Mouse (Mus musculus) limb, embryonic 13.5 days (tissue): Measurements from ENCODE around the gene Gmeb2. TPM values are rescaled to one million over a fixed set of nuclear protein-coding genes. Genes with fewer than 3 reads are reported as not detected.

Source experiments
- ATAC-seq: fragments of 200-750 bp; cut with Nextera tagmentation; 2 replicates; pipeline ENCODE4 v1.8.0; 2017; ENCODE audit warnings: low read depth, moderate number of reproducible peaks, moderate TSS enrichment; ENCODE audit not compliant: low FRiP score
- H3K27ac ChIP-seq: fragments of 300-500 bp; sonication (generic); 2 replicates; pipeline ENCODE4 v1.5.1; 2015; ENCODE audit warnings: inconsistent platforms, mild to moderate bottlenecking, moderate library complexity
- H3K27me3 ChIP-seq: fragments of 300-500 bp; sonication (generic); 2 replicates; pipeline ENCODE4 v1.6.1; 2015; ENCODE audit warnings: mild to moderate bottlenecking, inconsistent platforms
- H3K36me3 ChIP-seq: fragments of 300-500 bp; sonication (generic); 2 replicates; pipeline ENCODE4 v1.6.1; 2015; ENCODE audit warnings: inconsistent platforms, mild to moderate bottlenecking, moderate library complexity
- H3K4me1 ChIP-seq: fragments of 300-500 bp; sonication (generic); 2 replicates; pipeline ENCODE4 v1.6.1; 2015; ENCODE audit warnings: inconsistent platforms
- H3K4me2 ChIP-seq: fragments of 300-500 bp; sonication (generic); replicated peaks from 2 replicates; pipeline ENCODE4 v1.6.1; 2015; ENCODE audit warnings: inconsistent platforms, mild to moderate bottlenecking, moderate library complexity
- H3K4me3 ChIP-seq: fragments of 300-500 bp; sonication (generic); 2 replicates; pipeline ENCODE4 v1.5.1; 2015; ENCODE audit warnings: moderate library complexity, mild to moderate bottlenecking, inconsistent platforms
- H3K9ac ChIP-seq: fragments of 300-500 bp; sonication (generic); 2 replicates; pipeline ENCODE4 v1.6.1; 2015; ENCODE audit warnings: mild to moderate bottlenecking, inconsistent platforms
- H3K9me3 ChIP-seq: fragments of 300-500 bp; sonication (generic); 2 replicates; pipeline ENCODE4 v1.6.1; 2016; ENCODE audit warnings: inconsistent platforms
- WGBS: fragments of 180-500 bp; shearing (Covaris S2); methylation state at CpG from one replicate; pipeline ENCODE4 v1.1.7; 2015; 5-methylcytosine and 5-hydroxymethylcytosine counted together
- polyA plus RNA-seq: library from polyadenylated mRNA; unstranded; fragments of >200 nt; fragmentation: Nextera tagmentation; extraction: Ambion mirVana; gene quantifications from 2 replicates; pipeline ENCODE4 v1.2.1, GENCODE M21; 2015

Gmeb2 gene
- polyA plus RNA-seq, 1 experiment from 2014 or later = 17.8 TPM

- H3K4me1 ChIP-seq = peaks cover 20% of the 10 kb centered on the region
- 46% methylated on average over 5 of the region's 5 CpGs for WGBS
- H3K9me3 ChIP-seq = no peaks in the 10 kb centered on the region
- peaks cover 6% of the 10 kb centered on the region for H3K27me3 ChIP-seq
- no peak overlapping the region for H3K4me3 ChIP-seq
- peak overlapping the region; percentile 22; the same call in 1 of the 2 replicates for H3K27ac ChIP-seq
- no peaks in the 10 kb centered on the region for H3K36me3 ChIP-seq
- H3K4me2 ChIP-seq = peak overlapping the region; percentile 68
- ATAC-seq = no peak
- no peak overlapping the region for H3K9ac ChIP-seq
Measured at GRCm38 (mm10) chr2:181218881-181219485, 68.9 kb downstream of the Gmeb2 start.

DNA sequence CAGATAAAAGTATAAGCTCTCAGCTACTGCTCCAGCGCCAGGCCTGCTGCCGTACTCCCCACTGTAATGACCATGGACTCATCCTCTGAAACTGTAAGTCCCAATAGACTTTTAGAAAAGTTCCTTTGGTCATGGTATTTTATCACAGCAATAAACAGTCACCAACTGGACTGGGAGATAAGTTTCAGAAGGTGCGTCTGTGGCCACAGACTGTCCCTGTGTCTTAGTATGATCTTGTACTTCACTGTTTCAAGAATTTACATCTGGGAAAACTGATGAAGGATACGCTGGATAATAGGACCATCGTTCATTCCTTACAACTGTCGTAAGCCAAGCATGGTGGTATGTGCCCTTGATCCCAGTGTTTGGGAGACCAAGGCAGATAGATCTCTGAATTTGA lies 71.8 kb downstream of the Gmeb2 start:
- 88% methylated on average over 6 of the region's 6 CpGs for WGBS
- Histone ChIP-seq H3K27ac (no peak overlapping the region), H3K27me3 (peaks cover 36% of the 10 kb centered on the region), H3K9ac (no peak overlapping the region), H3K4me1 (peaks cover 37% of the 10 kb centered on the region), H3K9me3 (no peaks in the 10 kb centered on the region), H3K4me3 (no peak overlapping the region), H3K4me2 (no peak overlapping the region), H3K36me3 (no peaks in the 10 kb centered on the region)
- no peak for ATAC-seq

- WGBS = 1% methylated on average over 17 of the region's 17 CpGs
- no peak within 1 kb of the TSS for H3K27ac ChIP-seq
- ATAC-seq = 0 out of 2 replicates have a peak, but pooled peaks have one; percentile 36
Measured at GRCm38 (mm10) chr2:181213021-181213445, 74.8 kb downstream of the Gmeb2 start, which contains the start of gene Srms. Gene Srms (minus strand): TSS chr2:181213185.

GRCm38 (mm10) chr2:181212389-181213020 lies 75.3 kb downstream of the Gmeb2 start:
- no peaks in the 10 kb centered on the region for H3K9me3 ChIP-seq
- peak overlapping the region; percentile 14; the same call in 1 of the 2 replicates for H3K9ac ChIP-seq
- WGBS = 4% methylated on average over 34 of the region's 34 CpGs
- peak overlapping the region; percentile 62 for H3K4me2 ChIP-seq
- H3K27ac ChIP-seq = no peak overlapping the region
- H3K4me3 ChIP-seq = peak overlapping the region; percentile 36
- no peaks in the 10 kb centered on the region for H3K36me3 ChIP-seq
- ATAC-seq = 0 out of 2 replicates have a peak, but pooled peaks have one; percentile 8
- peaks cover 16% of the 10 kb centered on the region for H3K4me1 ChIP-seq
- peaks cover 43% of the 10 kb centered on the region for H3K27me3 ChIP-seq

More at GRCm38 (mm10) chr2:181213021-181213445, 74.8 kb downstream of the Gmeb2 start, which contains the start of gene Srms:
- no peaks in the 10 kb centered on the region for H3K9me3 ChIP-seq
- peak within 1 kb of the TSS; percentile 62 for H3K4me2 ChIP-seq
- H3K9ac ChIP-seq = peak within 1 kb of the TSS; percentile 14
- no peaks in the 10 kb centered on the region for H3K36me3 ChIP-seq
- H3K4me3 ChIP-seq = peak within 1 kb of the TSS; percentile 36
- H3K27me3 ChIP-seq = peaks cover 43% of the 10 kb centered on the region
- peaks cover 16% of the 10 kb centered on the region for H3K4me1 ChIP-seq

- ATAC-seq = no peak
- H3K27ac ChIP-seq = no peak overlapping the region
Measured at GRCm38 (mm10) chr2:181206118-181206517, 81.7 kb downstream of the Gmeb2 start.

GRCm38 (mm10) chr2:181205678-181206077 lies 82.2 kb downstream of the Gmeb2 start:
- Histone ChIP-seq H3K9ac (no peak overlapping the region), H3K36me3 (no peaks in the 10 kb centered on the region), H3K4me3 (no peak overlapping the region), H3K9me3 (no peaks in the 10 kb centered on the region), H3K27ac (no peak overlapping the region), H3K4me2 (no peak overlapping the region), H3K27me3 (peaks cover 5% of the 10 kb centered on the region; the same call in 1 of the 2 replicates), H3K4me1 (no peaks in the 10 kb centered on the region)
- no peak for ATAC-seq
- 81% methylated on average over 5 of the region's 5 CpGs for WGBS

More at GRCm38 (mm10) chr2:181206118-181206517, 81.7 kb downstream of the Gmeb2 start:
- 75% methylated on average over 9 of the region's 9 CpGs for WGBS
- Histone ChIP-seq H3K4me2 (no peak overlapping the region), H3K4me1 (no peaks in the 10 kb centered on the region), H3K9ac (no peak overlapping the region), H3K27me3 (peaks cover 8% of the 10 kb centered on the region), H3K4me3 (no peak overlapping the region), H3K36me3 (no peaks in the 10 kb centered on the region), H3K9me3 (no peaks in the 10 kb centered on the region)

DNA sequence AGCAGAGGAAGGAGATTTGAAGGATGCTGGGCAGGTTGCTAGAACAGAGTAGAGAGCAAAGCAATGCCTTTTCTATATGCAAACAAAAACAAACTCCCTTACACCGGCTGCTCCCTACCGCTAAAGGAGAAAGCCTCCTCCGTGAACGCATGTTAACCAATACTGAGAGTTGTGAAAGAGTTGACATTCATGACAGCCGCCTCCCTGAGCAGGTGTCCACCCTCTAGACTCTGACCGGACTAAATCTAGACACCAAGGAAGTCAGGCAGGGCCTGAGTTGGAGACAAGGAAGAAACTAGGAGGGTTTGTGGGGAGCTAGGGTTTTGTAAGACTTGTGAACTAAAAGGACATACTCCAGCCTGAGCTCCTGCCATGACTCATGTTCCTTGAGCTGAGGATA lies 84.9 kb downstream of the Gmeb2 start:
- no peak overlapping the region for H3K4me2 ChIP-seq
- H3K36me3 ChIP-seq = no peaks in the 10 kb centered on the region
- H3K9me3 ChIP-seq = no peaks in the 10 kb centered on the region
- 84% methylated on average over 6 of the region's 6 CpGs for WGBS
- ATAC-seq = no peak
- no peak overlapping the region for H3K4me3 ChIP-seq
- no peak overlapping the region for H3K9ac ChIP-seq
- H3K27me3 ChIP-seq = no peaks in the 10 kb centered on the region
- no peak overlapping the region for H3K27ac ChIP-seq
- no peaks in the 10 kb centered on the region for H3K4me1 ChIP-seq

DNA sequence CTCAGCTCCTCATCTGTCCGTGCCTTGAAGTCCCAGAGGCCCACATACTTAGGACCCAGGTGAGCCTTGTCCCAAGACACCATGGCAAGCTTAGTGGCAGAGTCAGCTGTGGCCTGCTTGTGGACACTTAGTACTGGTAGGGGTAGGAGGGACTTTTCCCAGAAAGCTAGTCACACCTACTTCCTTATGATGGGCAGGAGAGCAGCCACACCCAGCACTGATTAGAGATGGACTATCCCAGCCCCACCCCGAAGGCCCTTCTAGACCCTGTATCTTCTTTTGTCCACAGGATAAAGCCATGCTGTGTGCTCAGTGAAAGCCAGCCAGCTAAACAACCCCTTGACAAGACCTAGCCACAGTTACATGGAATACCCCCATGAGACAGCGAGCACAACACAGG lies 85.4 kb downstream of the Gmeb2 start, which contains the start of gene Ptk6:
Ptk6 (minus strand) TSS at position 368 of the 400 bp plus-strand sequence.
- H3K4me3 ChIP-seq = no peak within 1 kb of the TSS
- no peak within 1 kb of the TSS for H3K27ac ChIP-seq
- 88% methylated on average over 3 of the region's 3 CpGs for WGBS
- H3K36me3 ChIP-seq = no peaks in the 10 kb centered on the region
- no peak within 1 kb of the TSS for H3K4me2 ChIP-seq
- H3K9ac ChIP-seq = no peak within 1 kb of the TSS
- no peak for ATAC-seq
- H3K4me1 ChIP-seq = no peaks in the 10 kb centered on the region
- no peaks in the 10 kb centered on the region for H3K27me3 ChIP-seq
- no peaks in the 10 kb centered on the region for H3K9me3 ChIP-seq

- Histone ChIP-seq H3K4me2 (no peak overlapping the region), H3K27ac (no peak overlapping the region), H3K9ac (no peak overlapping the region), H3K9me3 (no peaks in the 10 kb centered on the region), H3K27me3 (no peaks in the 10 kb centered on the region), H3K36me3 (no peaks in the 10 kb centered on the region), H3K4me3 (no peak overlapping the region), H3K4me1 (no peaks in the 10 kb centered on the region)
- no peak for ATAC-seq
- 67% methylated on average over 3 of the region's 3 CpGs for WGBS
Measured at GRCm38 (mm10) chr2:181201606-181202005, 86.2 kb downstream of the Gmeb2 start.

Other genes with a start within 250 kb of the Gmeb2 start
- 1.7 and 2.4 TPM in 2 replicates for gene Chrna4, start 244.5 kb downstream of the Gmeb2 start, polyA plus RNA-seq
- gene Kcnq2, start 152.7 kb downstream of the Gmeb2 start, polyA plus RNA-seq = 0.29 and 0.34 TPM in 2 replicates
- gene Eef1a2, start 131.0 kb downstream of the Gmeb2 start, polyA plus RNA-seq = not detected in 2 replicates
- 352 and 375 TPM in 2 replicates for gene Ppdpf, start 100.8 kb downstream of the Gmeb2 start, polyA plus RNA-seq
- gene Ptk6, start 85.2 kb downstream of the Gmeb2 start, polyA plus RNA-seq = not detected in 2 replicates
- gene Srms, start 74.8 kb downstream of the Gmeb2 start, polyA plus RNA-seq = 0.15 and 0.19 TPM in 2 replicates
- 0.17 and 0.42 TPM in 2 replicates for gene Fndc11, start 68.0 kb downstream of the Gmeb2 start, polyA plus RNA-seq
- gene Helz2, start 46.0 kb downstream of the Gmeb2 start, polyA plus RNA-seq = 1.6 and 1.8 TPM in 2 replicates
- gene Stmn3, start 26.5 kb upstream of the Gmeb2 start, polyA plus RNA-seq = 0.84 and 3.3 TPM in 2 replicates
- gene Rtel1, start 31.7 kb upstream of the Gmeb2 start, polyA plus RNA-seq = 43.2 and 48.8 TPM in 2 replicates
- gene Zgpat, start 76.9 kb upstream of the Gmeb2 start, polyA plus RNA-seq = 43.9 and 49.5 TPM in 2 replicates
- gene Arfrp1, start 77.4 kb upstream of the Gmeb2 start, polyA plus RNA-seq = 77.1 and 79.2 TPM in 2 replicates
- gene Lime1, start 92.0 kb upstream of the Gmeb2 start, polyA plus RNA-seq = 26.5 and 28.1 TPM in 2 replicates
- gene Zbtb46, start 171.4 kb upstream of the Gmeb2 start, polyA plus RNA-seq = 5.7 and 6.1 TPM in 2 replicates
- gene Abhd16b, start 205.2 kb upstream of the Gmeb2 start, polyA plus RNA-seq = 0.08 and 0.18 TPM in 2 replicates
- 162 and 169 TPM in 2 replicates for gene Tpd52l2, start 209.1 kb upstream of the Gmeb2 start, polyA plus RNA-seq
- gene Dnajc5, start 232.4 kb upstream of the Gmeb2 start, polyA plus RNA-seq = 101 and 102 TPM in 2 replicates